Mouse (Mus musculus) testis, adult 2 months (tissue): ENCODE measurements around the gene Vac14.
A peak's percentile ranks its signal among the peaks of the same experiment; 100 is the strongest.

Experiments used
- CTCF ChIP-seq: fragments of 200-500 bp; IDR thresholded peaks from 2 replicates; pipeline ENCODE4 v1.5.1; 2012; ENCODE audit warnings: low read depth, mild to moderate bottlenecking, inconsistent platforms, low read length, moderate library complexity; ENCODE audit not compliant: control insufficient read depth, insufficient read depth, insufficient replicate concordance
- POLR2A ChIP-seq: fragments of 200-500 bp; IDR thresholded peaks from 2 replicates; pipeline ENCODE4 v1.6.1; 2012; ENCODE audit warnings: low read depth, mild to moderate bottlenecking, inconsistent platforms, low read length, moderate library complexity; ENCODE audit not compliant: control insufficient read depth

GRCm38 (mm10) chr8:110629245-110630063 lies 11.1 kb downstream of the Vac14 start:
- TF ChIP-seq POLR2A (no peak), CTCF (peak; percentile 20; the same call in 1 of the 2 replicates)
